Mouse (Mus musculus): ENCODE measurements around the gene Ism1. TPM values are rescaled to one million over a fixed set of nuclear protein-coding genes. Genes with fewer than 3 reads are reported as not detected.

Gene Ism1
- polyA plus RNA-seq, 1 experiment from 2014 or later: 0.14 TPM

DNA sequence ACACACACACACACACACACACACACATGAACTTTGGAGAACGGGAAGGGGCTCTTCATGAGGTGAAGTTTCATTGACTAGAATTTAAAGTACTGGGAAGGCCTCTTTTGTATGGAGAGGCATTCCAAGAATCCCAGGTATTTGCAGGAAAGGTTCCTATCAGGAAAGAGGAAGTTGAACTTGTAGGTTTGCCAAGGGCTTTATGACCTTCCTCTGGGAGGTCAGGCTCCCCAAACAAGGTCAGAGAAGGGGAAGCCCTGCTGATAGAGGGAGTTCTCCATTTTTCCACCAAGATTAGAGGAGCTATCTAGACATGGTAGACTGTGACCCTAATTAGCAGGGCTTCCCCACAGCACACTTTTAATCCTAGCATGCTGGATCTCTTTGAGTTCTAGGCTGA, 39.8 kb downstream of the Ism1 start:
- Histone ChIP-seq H3K4me1 (no peaks in the 10 kb centered on the region), H3K9me3 (replicated peaks) (no peaks in the 10 kb centered on the region), H3K4me2 (no peak overlapping the region), H3K27ac (no peak overlapping the region), H3K36me3 (no peaks in the 10 kb centered on the region), H3K9ac (no peak overlapping the region), H3K4me3 (no peak overlapping the region), H3K27me3 (replicated peaks) (no peaks in the 10 kb centered on the region)
- 55% methylated on average over 1 of the region's 1 CpGs for WGBS (ENCODE audit: insufficient replicate concordance)
- no peak for ATAC-seq

DNA sequence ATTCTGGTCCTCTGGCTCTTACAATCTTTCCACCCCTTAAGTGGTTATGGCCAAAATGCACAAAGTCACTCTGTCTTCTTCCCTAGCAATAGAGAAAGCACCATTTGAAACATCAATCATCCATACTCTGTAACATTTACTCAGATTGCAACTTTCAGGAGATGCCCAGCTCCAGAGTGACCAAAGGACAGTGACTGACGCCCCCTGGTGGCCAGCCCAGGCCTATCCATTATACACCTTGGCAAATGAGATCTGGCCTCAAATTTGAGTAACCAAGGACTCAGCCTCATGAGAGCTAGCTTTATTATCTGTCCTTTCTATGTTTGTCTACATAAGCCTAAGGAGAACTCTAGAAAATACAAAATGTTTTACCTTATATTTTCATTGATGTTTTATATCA, 44.7 kb downstream of the Ism1 start:
- Histone ChIP-seq H3K36me3 (no peaks in the 10 kb centered on the region), H3K27me3 (replicated peaks) (no peaks in the 10 kb centered on the region), H3K9me3 (replicated peaks) (no peaks in the 10 kb centered on the region), H3K27ac (no peak overlapping the region), H3K4me1 (no peaks in the 10 kb centered on the region), H3K9ac (no peak overlapping the region), H3K4me2 (no peak overlapping the region), H3K4me3 (no peak overlapping the region)
- ATAC-seq: no peak
- WGBS (ENCODE audit: insufficient replicate concordance): 0% methylated on average over 1 of the region's 1 CpGs

DNA sequence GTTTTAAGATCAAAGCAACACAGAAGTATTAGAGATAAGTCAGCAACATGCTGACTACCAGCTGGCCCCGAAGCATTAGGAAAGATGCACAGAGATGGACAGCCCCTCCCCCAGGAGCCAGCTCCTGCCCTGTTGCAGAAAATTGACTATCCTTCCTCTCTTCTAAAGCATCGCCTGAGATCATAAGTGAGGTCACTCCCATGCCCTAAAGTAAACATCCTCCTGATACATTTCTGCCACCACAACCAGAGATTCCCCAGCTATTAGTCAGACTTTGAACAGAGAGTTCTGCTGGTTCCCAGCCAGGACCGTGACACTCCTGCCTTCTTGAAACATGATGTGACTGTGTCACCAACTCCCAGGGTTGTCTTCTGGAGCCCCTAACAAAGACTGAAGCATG, 45.3 kb downstream of the Ism1 start:
- Histone ChIP-seq H3K4me2 (no peak overlapping the region), H3K9ac (no peak overlapping the region), H3K9me3 (replicated peaks) (no peaks in the 10 kb centered on the region), H3K4me1 (no peaks in the 10 kb centered on the region), H3K36me3 (no peaks in the 10 kb centered on the region), H3K27ac (no peak overlapping the region), H3K27me3 (replicated peaks) (no peaks in the 10 kb centered on the region), H3K4me3 (no peak overlapping the region)
- 31% methylated on average over 3 of the region's 3 CpGs for WGBS (ENCODE audit: insufficient replicate concordance)
- ATAC-seq: no peak

DNA sequence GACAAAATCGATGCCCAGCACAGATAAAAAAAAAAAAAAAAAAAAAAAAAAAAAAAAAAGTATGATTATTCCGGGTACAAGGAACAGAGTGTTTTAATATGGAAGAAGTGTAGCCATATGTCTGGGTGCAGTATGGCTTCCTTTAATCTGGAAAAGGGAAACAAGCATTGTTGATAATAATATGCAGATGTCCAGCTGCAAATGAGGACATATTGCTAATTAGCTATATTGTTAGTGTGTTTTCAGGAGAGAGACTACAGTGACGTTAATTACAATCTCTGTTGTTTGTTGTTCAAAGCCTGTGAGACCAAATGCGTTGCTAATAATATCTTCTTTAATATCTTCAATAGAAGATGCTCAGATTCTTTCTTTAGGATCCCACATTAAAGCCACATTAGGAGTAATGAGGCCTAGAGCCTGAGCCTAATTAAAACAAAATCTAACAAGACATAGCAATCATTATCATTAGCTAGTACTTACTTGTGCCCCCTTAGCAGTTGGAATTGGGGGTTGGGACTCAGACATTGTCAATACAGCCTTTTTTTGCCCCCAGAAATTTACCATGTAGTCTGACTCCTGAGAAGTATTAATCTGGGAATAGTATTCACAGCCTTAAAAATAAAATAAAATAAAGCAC, 46.3 kb downstream of the Ism1 start:
- Histone ChIP-seq H3K4me2 (no peak overlapping the region), H3K27me3 (replicated peaks) (no peaks in the 10 kb centered on the region), H3K4me3 (no peak overlapping the region), H3K27ac (no peak overlapping the region), H3K9ac (no peak overlapping the region), H3K9me3 (replicated peaks) (no peaks in the 10 kb centered on the region), H3K36me3 (no peaks in the 10 kb centered on the region), H3K4me1 (no peaks in the 10 kb centered on the region)
- WGBS (ENCODE audit: insufficient replicate concordance): 57% methylated on average over 4 of the region's 4 CpGs
- no peak for ATAC-seq

- ATAC-seq: no peak
- H3K9me3 ChIP-seq (replicated peaks): no peaks in the 10 kb centered on the region
- WGBS (ENCODE audit: insufficient replicate concordance): 54% methylated on average over 3 of the region's 3 CpGs
- H3K9ac ChIP-seq: no peak overlapping the region
- no peak overlapping the region for H3K27ac ChIP-seq
- no peaks in the 10 kb centered on the region for H3K36me3 ChIP-seq
- H3K27me3 ChIP-seq (replicated peaks): no peaks in the 10 kb centered on the region
- no peaks in the 10 kb centered on the region for H3K4me1 ChIP-seq
- no peak overlapping the region for H3K4me2 ChIP-seq
- H3K4me3 ChIP-seq: no peak overlapping the region
Observed at GRCm38 (mm10) chr2:139725328-139725727, 47.4 kb downstream of the Ism1 start.

DNA sequence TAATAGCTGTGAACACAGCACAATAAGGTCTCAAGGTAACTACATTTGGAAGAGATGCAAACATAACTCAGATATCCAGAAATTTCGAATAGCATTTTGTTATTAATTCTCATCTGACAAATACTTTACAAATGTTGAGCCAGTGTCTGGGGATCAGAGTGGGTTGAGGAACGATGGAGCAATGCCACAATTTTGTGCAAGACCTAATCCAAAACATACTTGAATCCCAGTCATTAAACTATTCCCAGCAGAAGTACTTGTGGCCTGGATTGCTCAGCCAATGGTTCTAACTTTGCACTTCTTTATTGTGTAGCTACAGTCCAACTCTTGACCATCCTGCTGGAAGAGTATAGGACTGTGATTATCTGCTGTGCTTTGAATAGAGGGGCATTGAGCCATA, 50.1 kb downstream of the Ism1 start:
- ATAC-seq: no peak
- Histone ChIP-seq H3K4me3 (no peak overlapping the region), H3K9ac (no peak overlapping the region), H3K27ac (no peak overlapping the region), H3K9me3 (replicated peaks) (no peaks in the 10 kb centered on the region), H3K4me1 (no peaks in the 10 kb centered on the region), H3K27me3 (replicated peaks) (no peaks in the 10 kb centered on the region), H3K4me2 (no peak overlapping the region), H3K36me3 (no peaks in the 10 kb centered on the region)
- WGBS (ENCODE audit: insufficient replicate concordance): 52% methylated on average over 2 of the region's 2 CpGs

DNA sequence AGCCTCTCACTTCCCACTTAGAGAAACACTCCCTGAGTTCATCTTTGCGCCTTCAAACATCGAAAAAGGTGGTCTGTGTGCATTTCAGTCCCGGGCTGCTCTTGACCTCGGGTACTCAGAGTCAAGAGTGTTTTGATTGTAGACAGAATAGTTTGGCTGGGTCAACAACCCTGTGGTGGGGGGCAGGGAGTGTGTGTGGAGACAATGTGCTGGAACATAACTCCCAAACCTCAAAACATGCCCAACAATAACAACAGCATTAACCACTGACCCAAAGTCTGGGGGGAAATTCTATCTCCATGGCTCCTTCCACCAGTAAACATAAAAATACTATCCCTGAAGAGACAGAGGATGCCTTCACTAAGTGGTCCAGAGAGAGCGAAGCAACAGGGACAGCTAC, 51.4 kb downstream of the Ism1 start:
- no peak overlapping the region for H3K9ac ChIP-seq
- no peaks in the 10 kb centered on the region for H3K36me3 ChIP-seq
- H3K27ac ChIP-seq: no peak overlapping the region
- H3K9me3 ChIP-seq (replicated peaks): no peaks in the 10 kb centered on the region
- 65% methylated on average over 5 of the region's 5 CpGs for WGBS (ENCODE audit: insufficient replicate concordance)
- H3K27me3 ChIP-seq (replicated peaks): no peaks in the 10 kb centered on the region
- H3K4me1 ChIP-seq: no peaks in the 10 kb centered on the region
- no peak overlapping the region for H3K4me2 ChIP-seq
- H3K4me3 ChIP-seq: no peak overlapping the region
- ATAC-seq: no peak

- Histone ChIP-seq H3K9me3 (replicated peaks) (no peaks in the 10 kb centered on the region), H3K36me3 (no peaks in the 10 kb centered on the region), H3K4me3 (no peak overlapping the region), H3K27ac (no peak overlapping the region), H3K4me1 (no peaks in the 10 kb centered on the region), H3K9ac (no peak overlapping the region), H3K4me2 (no peak overlapping the region), H3K27me3 (replicated peaks) (no peaks in the 10 kb centered on the region)
- no peak for ATAC-seq
- 56% methylated on average over 1 of the region's 1 CpGs for WGBS (ENCODE audit: insufficient replicate concordance)
Observed at GRCm38 (mm10) chr2:139742381-139742780, 64.4 kb downstream of the Ism1 start.

DNA sequence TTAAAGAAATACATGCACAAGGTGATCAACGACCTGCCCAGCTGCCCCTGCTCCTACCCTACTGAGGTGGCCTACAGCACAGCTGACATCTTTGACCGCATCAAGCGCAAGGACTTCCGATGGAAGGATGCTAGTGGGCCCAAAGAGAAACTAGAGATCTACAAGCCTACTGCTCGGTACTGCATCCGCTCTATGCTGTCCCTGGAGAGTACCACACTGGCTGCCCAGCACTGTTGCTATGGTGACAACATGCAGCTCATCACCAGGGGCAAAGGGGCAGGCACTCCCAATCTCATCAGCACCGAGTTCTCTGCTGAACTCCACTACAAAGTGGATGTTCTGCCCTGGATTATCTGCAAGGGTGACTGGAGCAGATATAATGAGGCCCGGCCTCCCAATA, 79.0 kb downstream of the Ism1 start:
- H3K4me2 ChIP-seq: no peak overlapping the region
- H3K27ac ChIP-seq: no peak overlapping the region
- 73% methylated on average over 8 of the region's 8 CpGs for WGBS (ENCODE audit: insufficient replicate concordance)
- no peaks in the 10 kb centered on the region for H3K36me3 ChIP-seq
- H3K4me1 ChIP-seq: no peaks in the 10 kb centered on the region
- ATAC-seq: no peak
- no peaks in the 10 kb centered on the region for H3K9me3 ChIP-seq (replicated peaks)
- no peaks in the 10 kb centered on the region for H3K27me3 ChIP-seq (replicated peaks)
- H3K9ac ChIP-seq: no peak overlapping the region
- no peak overlapping the region for H3K4me3 ChIP-seq

DNA sequence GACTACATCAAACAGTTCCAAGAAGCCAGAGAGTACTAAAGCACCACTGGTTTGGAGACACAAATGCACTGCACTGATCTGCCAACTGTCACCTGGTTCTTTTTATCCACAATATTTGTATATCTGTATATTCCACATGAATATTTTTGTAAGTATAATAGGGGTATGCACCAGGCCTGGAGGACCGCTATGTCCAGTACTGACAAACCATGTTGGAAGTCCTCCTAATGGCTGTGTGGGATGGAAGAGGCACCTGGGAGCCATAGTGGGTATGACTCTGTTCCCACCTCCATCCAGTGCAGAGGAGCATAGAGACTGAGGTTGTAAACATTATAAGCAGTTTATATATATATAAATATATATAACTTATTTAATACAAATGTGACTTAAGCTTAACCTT, 79.5 kb downstream of the Ism1 start:
- H3K9ac ChIP-seq: no peak overlapping the region
- 85% methylated on average over 1 of the region's 1 CpGs for WGBS (ENCODE audit: insufficient replicate concordance)
- H3K4me3 ChIP-seq: no peak overlapping the region
- H3K4me2 ChIP-seq: no peak overlapping the region
- no peak overlapping the region for H3K27ac ChIP-seq
- no peaks in the 10 kb centered on the region for H3K36me3 ChIP-seq
- no peaks in the 10 kb centered on the region for H3K9me3 ChIP-seq (replicated peaks)
- no peaks in the 10 kb centered on the region for H3K4me1 ChIP-seq
- H3K27me3 ChIP-seq (replicated peaks): no peaks in the 10 kb centered on the region
- no peak for ATAC-seq

DNA sequence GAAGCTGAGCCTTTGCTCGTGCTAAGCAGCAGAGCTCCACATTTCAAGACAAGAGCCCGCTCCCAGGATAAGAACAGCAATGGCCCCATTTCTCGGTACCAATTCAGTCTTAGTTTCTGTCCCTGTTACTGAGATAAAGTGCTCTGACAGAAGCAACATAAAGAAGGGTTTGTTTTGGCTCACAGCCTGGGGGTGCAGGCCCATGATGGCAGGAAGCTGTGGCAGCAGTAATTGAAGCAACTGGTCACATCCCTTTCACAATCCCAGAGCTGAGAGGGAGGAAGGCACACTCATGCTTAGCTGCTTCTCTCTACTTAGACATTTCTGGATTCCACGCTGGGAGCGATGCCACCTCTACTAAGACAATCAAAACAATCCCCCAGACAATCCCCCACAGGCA, 86.4 kb downstream of the Ism1 start:
- no peak for ATAC-seq
- Histone ChIP-seq H3K4me3 (no peak overlapping the region), H3K27me3 (replicated peaks) (no peaks in the 10 kb centered on the region), H3K9ac (no peak overlapping the region), H3K36me3 (no peaks in the 10 kb centered on the region), H3K27ac (no peak overlapping the region), H3K4me1 (no peaks in the 10 kb centered on the region), H3K9me3 (replicated peaks) (no peaks in the 10 kb centered on the region), H3K4me2 (no peak overlapping the region)
- 64% methylated on average over 5 of the region's 5 CpGs for WGBS (ENCODE audit: insufficient replicate concordance)

DNA sequence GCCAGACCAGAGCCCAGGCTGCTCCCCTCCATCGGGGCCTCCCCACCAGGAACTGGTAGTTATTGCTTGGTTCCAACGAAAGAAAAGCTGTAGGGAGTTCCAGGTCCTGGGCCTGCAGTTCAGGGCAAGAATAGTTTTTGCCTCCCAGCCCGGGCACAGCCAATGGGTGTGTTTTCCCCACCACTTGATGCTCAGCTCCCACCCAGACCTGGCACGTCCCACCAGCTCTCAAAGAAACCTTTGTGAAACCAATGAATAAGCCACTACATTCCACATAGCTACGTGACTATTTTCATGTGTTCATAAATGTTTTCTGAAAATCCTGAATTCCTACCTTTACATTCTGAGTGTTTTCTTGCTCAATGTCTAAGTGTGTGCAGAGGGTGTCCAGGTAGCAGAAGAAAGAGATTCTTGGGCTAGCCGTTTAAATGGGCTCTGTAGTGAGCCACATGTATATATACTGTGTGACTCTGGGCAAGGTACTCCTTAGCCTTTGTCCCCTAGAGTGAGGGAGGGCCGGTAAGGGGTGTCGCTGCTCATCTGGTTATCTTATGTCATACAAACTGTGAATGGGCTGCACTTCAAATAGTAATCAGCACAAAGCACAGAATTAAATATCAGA, 97.1 kb downstream of the Ism1 start:
- Histone ChIP-seq H3K36me3 (no peaks in the 10 kb centered on the region), H3K9ac (no peak overlapping the region), H3K9me3 (replicated peaks) (no peaks in the 10 kb centered on the region), H3K4me3 (no peak overlapping the region), H3K4me2 (no peak overlapping the region), H3K27ac (no peak overlapping the region), H3K4me1 (no peaks in the 10 kb centered on the region), H3K27me3 (replicated peaks) (no peaks in the 10 kb centered on the region)
- 70% methylated on average over 8 of the region's 8 CpGs for WGBS (ENCODE audit: insufficient replicate concordance)
- no peak for ATAC-seq

DNA sequence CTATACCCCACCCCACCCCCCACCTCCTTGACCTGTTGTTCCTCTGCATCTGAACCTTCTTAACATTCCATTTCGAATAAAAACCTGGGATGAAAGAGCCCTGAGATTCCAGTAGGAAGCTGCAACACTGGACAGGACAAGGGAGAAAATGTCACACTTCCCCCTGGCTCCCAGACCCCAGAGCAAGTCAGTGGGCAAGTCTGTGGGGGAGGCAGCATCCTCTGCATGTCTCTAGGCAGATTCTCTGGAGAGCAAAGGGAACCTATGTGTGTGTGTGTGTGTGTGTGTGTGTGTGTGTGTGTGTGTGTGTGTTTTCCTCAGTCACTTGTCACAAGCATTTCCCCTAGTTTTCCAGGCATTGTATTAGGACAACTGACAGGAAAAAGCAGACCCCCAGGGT, 98.7 kb downstream of the Ism1 start:
- H3K36me3 ChIP-seq: no peaks in the 10 kb centered on the region
- H3K4me3 ChIP-seq: no peak overlapping the region
- no peaks in the 10 kb centered on the region for H3K9me3 ChIP-seq (replicated peaks)
- H3K27ac ChIP-seq: no peak overlapping the region
- no peaks in the 10 kb centered on the region for H3K4me1 ChIP-seq
- WGBS (ENCODE audit: insufficient replicate concordance): 7% methylated on average over 1 of the region's 1 CpGs
- H3K27me3 ChIP-seq (replicated peaks): no peaks in the 10 kb centered on the region
- H3K4me2 ChIP-seq: no peak overlapping the region
- no peak for ATAC-seq
- no peak overlapping the region for H3K9ac ChIP-seq
